Mouse (Mus musculus): ENCODE results near the gene Ppp2r5a. TPM values are rescaled to one million over a fixed set of nuclear protein-coding genes. Genes with fewer than 3 reads are reported as not detected.

Gene Ppp2r5a
- total and polyA plus RNA-seq, 3 experiments = 40.3 to 96.7 (median 62.0) TPM

GRCm38 (mm10) chr1:191435359-191435758 is 32.3 kb upstream of the Ppp2r5a start:
- DNase-seq (ENCODE audit: extremely low read depth) = no peak
- in situ Hi-C loops (cut with MboI; ENCODE audit: low pct_ligation_motif_present, low pct_unique_long_range_greater_than_20kb, low sequenced_read_pairs) (no loop called here), dilution Hi-C loops (cut with MboI; ENCODE audit: extremely low pct_ligation_motif_present, extremely low pct_unique_long_range_greater_than_20kb, low sequenced_read_pairs) (no loop called here)

GRCm38 (mm10) chr1:191432531-191432930 is 29.5 kb upstream of the Ppp2r5a start:
- H3K27me3 ChIP-seq (replicated peaks) = no peaks in the 10 kb centered on the region
- H3K4me2 ChIP-seq (ENCODE audit: insufficient read depth, low read depth, poor library complexity, severe bottlenecking) = no peak overlapping the region
- H3K9me3 ChIP-seq (replicated peaks; ENCODE audit: low read length) = no peaks in the 10 kb centered on the region
- dilution Hi-C loops (cut with MboI; ENCODE audit: extremely low pct_ligation_motif_present, extremely low pct_unique_long_range_greater_than_20kb, low sequenced_read_pairs) = no loop called here
- H3K4me3 ChIP-seq (replicated peaks in 1 of 3; ENCODE audit: low read depth in 2 of 3, low read length in 2 of 3, poor library complexity in 1 of 3) = no peak overlapping the region
- H3K79me2 ChIP-seq (replicated peaks; ENCODE audit: control insufficient read depth, extremely low read depth, insufficient read depth, poor library complexity, severe bottlenecking) = no peaks in the 10 kb centered on the region
- no peak for DNase-seq (ENCODE audit: extremely low read depth)
- H3K36me3 ChIP-seq (replicated peaks in 1 of 2; ENCODE audit: control insufficient read depth in 1 of 2, insufficient read depth in 1 of 2, low read length in 1 of 2) = no peaks in the 10 kb centered on the region
- in situ Hi-C loops (cut with MboI; ENCODE audit: low pct_ligation_motif_present, low pct_unique_long_range_greater_than_20kb, low sequenced_read_pairs) = no loop called here
- TF ChIP-seq ZC3H11A (IDR thresholded peaks at IDR 0.05; ENCODE audit: low read depth, low read length) (no peak), ZKSCAN1 (IDR thresholded peaks at IDR 0.05; ENCODE audit: borderline replicate concordance, low read depth, low read length) (no peak), NRF1 (IDR thresholded peaks at IDR 0.05; ENCODE audit: low read depth, low read length) (no peak), MAX (IDR thresholded peaks at IDR 0.05; ENCODE audit: low read length) (no peak), MXI1 (IDR thresholded peaks at IDR 0.05; ENCODE audit: low read depth, low read length) (no peak), CHD2 (IDR thresholded peaks at IDR 0.05; ENCODE audit: low read length) (no peak), TBP (conservative IDR thresholded peaks at IDR 0.05; ENCODE audit: low read depth, low read length) (no peak), RCOR1 (conservative IDR thresholded peaks at IDR 0.05; ENCODE audit: low read depth, low read length) (no peak), IRF4 (IDR thresholded peaks at IDR 0.05; ENCODE audit: low read depth, low read length) (no peak)
- no peak overlapping the region for H3K9ac ChIP-seq (ENCODE audit: insufficient read depth, low read depth)
- H3K4me1 ChIP-seq (ENCODE audit: control insufficient read depth in 1 of 2, insufficient read depth in 2 of 2) = peaks cover 2 to 7% of the 10 kb centered on the region in 2 experiments; a peak in 3 of 4 replicates
- no peak overlapping the region for H3K27ac ChIP-seq (ENCODE audit: insufficient read depth, low read depth)

More at GRCm38 (mm10) chr1:191435359-191435758, 32.3 kb upstream of the Ppp2r5a start:
- Histone ChIP-seq H3K27me3 (replicated peaks) (no peaks in the 10 kb centered on the region), H3K9ac (ENCODE audit: insufficient read depth, low read depth) (no peak overlapping the region), H3K4me2 (ENCODE audit: insufficient read depth, low read depth, poor library complexity, severe bottlenecking) (no peak overlapping the region), H3K79me2 (replicated peaks; ENCODE audit: control insufficient read depth, extremely low read depth, insufficient read depth, poor library complexity, severe bottlenecking) (no peaks in the 10 kb centered on the region), H3K36me3 (replicated peaks in 1 of 2; ENCODE audit: control insufficient read depth in 1 of 2, insufficient read depth in 1 of 2, low read length in 1 of 2) (no peaks in the 10 kb centered on the region), H3K27ac (ENCODE audit: insufficient read depth, low read depth) (no peak overlapping the region), H3K9me3 (replicated peaks; ENCODE audit: low read length) (no peaks in the 10 kb centered on the region), H3K4me1 (ENCODE audit: control insufficient read depth in 1 of 2, insufficient read depth in 2 of 2) (peaks cover 2 to 15% of the 10 kb centered on the region in 2 experiments; a peak in 3 of 4 replicates), H3K4me3 (replicated peaks in 1 of 3; ENCODE audit: low read depth in 2 of 3, low read length in 2 of 3, poor library complexity in 1 of 3) (no peak overlapping the region)
- TF ChIP-seq IRF4 (IDR thresholded peaks at IDR 0.05; ENCODE audit: low read depth, low read length) (no peak), RCOR1 (conservative IDR thresholded peaks at IDR 0.05; ENCODE audit: low read depth, low read length) (no peak), UBTF (IDR thresholded peaks at IDR 0.05; ENCODE audit: low read depth, low read length) (no peak), MAX (IDR thresholded peaks at IDR 0.05; ENCODE audit: low read length) (no peak), NRF1 (IDR thresholded peaks at IDR 0.05; ENCODE audit: low read depth, low read length) (no peak), EP300 (IDR thresholded peaks at IDR 0.05; ENCODE audit: low read length) (no peak), ZC3H11A (IDR thresholded peaks at IDR 0.05; ENCODE audit: low read depth, low read length) (no peak), CHD1 (IDR thresholded peaks at IDR 0.05; ENCODE audit: low read depth, low read length) (no peak), GABPA (IDR thresholded peaks at IDR 0.05; ENCODE audit: insufficient replicate concordance, low read depth, low read length) (no peak), POLR2AphosphoS2 (IDR thresholded peaks at IDR 0.05; ENCODE audit: low read depth, low read length) (no peak), JUN (IDR thresholded peaks at IDR 0.05; ENCODE audit: insufficient read depth, low read depth, low read length) (no peak), POLR2A (IDR thresholded peaks at IDR 0.05; ENCODE audit: low read depth, low read length) (no peak)

Measured in CH12.LX (cell line).